Mouse (Mus musculus): Measurements from ENCODE around the gene Traip. TPM values are rescaled to one million over a fixed set of nuclear protein-coding genes. Genes with fewer than 3 reads are reported as not detected.
"Not testable (repeated sequence)": the region's sequence is repeated elsewhere in the genome, so short reads cannot be mapped to it uniquely, and the experiment has no call there.

Gene Traip
- polyA plus RNA-seq, 1 experiment from 2014 or later = 17.0 TPM

DNA sequence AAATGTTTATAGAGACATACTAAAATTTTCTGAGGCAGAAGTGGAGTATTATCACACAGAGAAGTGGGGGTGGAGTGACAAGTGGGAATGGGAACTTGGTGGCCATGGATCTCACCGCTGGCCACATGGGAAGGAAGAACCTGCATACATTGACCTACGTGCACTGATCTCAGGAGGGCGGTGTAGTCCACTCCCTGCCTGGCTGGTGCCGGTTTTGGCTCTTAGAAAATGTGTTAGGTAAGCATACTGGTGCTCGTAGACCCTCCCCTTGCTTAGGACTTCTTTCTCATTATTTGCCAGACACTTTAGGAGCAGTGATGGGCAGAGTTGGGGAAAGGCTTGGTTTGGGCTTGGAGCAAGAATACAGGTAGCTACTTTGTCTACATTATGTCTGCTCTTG is 58.1 kb downstream of the Traip start:
- no peaks in the 10 kb centered on the region for H3K27me3 ChIP-seq (replicated peaks; ENCODE audit: control insufficient read depth, insufficient read depth, low read length)
- H3K36me3 ChIP-seq (ENCODE audit: control insufficient read depth, insufficient read depth, low read length) = 0 out of 2 replicates have a peak, but pooled peaks cover 3% of the 10 kb centered on the region
- no peak overlapping the region; the same call in 1 of the 2 replicates for H3K27ac ChIP-seq (ENCODE audit: low read length)
- H3K4me3 ChIP-seq (ENCODE audit: low read length) = no peak overlapping the region
- H3K9ac ChIP-seq (ENCODE audit: low read depth, low read length) = no peak overlapping the region
- peaks cover 20% of the 10 kb centered on the region for H3K4me1 ChIP-seq (ENCODE audit: control insufficient read depth, insufficient read depth, low read length)
- no peak overlapping the region for H3K4me2 ChIP-seq (ENCODE audit: low read depth, low read length)
- WGBS = 84% methylated on average over 5 of the region's 5 CpGs
- H3K9me3 ChIP-seq (ENCODE audit: control insufficient read depth, low read length) = no peaks in the 10 kb centered on the region
- no peak for ATAC-seq

DNA sequence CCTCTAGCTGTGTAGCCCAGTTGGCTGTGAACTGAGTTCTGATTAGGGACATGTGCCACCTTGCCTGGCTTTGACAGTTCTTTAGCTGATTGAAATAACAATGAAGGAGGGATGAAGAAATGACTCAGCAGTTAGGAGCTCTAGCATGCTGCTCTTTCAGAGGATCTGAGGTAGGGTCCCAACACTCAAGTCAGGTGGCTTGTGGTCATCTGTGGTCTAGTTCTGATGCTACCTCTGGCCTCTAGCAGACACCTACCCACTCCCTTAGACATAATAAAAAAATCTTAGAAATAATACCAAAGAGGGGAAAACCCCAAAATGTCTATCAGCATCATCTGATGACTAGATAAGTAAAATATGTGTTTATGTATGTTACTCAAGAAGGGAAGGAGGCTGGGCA is 60.4 kb downstream of the Traip start:
- Histone ChIP-seq H3K27me3 (replicated peaks; ENCODE audit: control insufficient read depth, insufficient read depth, low read length) (no peaks in the 10 kb centered on the region), H3K27ac (ENCODE audit: low read length) (no peak overlapping the region), H3K4me3 (ENCODE audit: low read length) (no peak overlapping the region), H3K9me3 (ENCODE audit: control insufficient read depth, low read length) (no peaks in the 10 kb centered on the region), H3K36me3 (ENCODE audit: control insufficient read depth, insufficient read depth, low read length) (0 out of 2 replicates have a peak, but pooled peaks cover 3% of the 10 kb centered on the region), H3K4me1 (ENCODE audit: control insufficient read depth, insufficient read depth, low read length) (0 out of 2 replicates have a peak, but pooled peaks cover 5% of the 10 kb centered on the region), H3K9ac (ENCODE audit: low read depth, low read length) (no peak overlapping the region), H3K4me2 (ENCODE audit: low read depth, low read length) (no peak overlapping the region)
- no peak for ATAC-seq

DNA sequence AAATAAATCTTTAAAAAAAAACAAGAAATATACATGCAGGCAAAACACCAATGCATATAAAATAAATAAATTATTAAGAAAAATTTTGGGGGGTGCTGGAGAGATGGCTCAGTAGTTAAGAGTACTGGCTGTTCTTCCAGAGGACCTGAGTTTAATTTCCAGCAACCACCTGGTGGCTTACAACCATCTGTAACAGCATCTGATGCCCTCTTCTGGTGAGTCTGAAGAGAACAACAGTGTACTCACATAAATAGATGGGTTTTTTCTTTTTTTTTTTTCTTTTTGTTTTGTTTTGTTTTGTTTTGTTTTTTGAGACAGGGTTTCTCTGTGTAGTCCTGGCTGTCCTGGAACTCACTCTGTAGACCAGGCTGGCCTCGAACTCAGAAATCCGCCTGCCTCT is 63.6 kb downstream of the Traip start:
- not testable (repeated sequence) for ATAC-seq; H3K27ac ChIP-seq (ENCODE audit: low read length); H3K27me3 ChIP-seq (replicated peaks; ENCODE audit: control insufficient read depth, insufficient read depth, low read length); H3K9me3 ChIP-seq (ENCODE audit: control insufficient read depth, low read length); H3K4me1 ChIP-seq (ENCODE audit: control insufficient read depth, insufficient read depth, low read length); H3K4me2 ChIP-seq (ENCODE audit: low read depth, low read length); H3K9ac ChIP-seq (ENCODE audit: low read depth, low read length); H3K4me3 ChIP-seq (ENCODE audit: low read length); H3K36me3 ChIP-seq (ENCODE audit: control insufficient read depth, insufficient read depth, low read length)
- WGBS = 94% methylated on average over 2 of the region's 2 CpGs

DNA sequence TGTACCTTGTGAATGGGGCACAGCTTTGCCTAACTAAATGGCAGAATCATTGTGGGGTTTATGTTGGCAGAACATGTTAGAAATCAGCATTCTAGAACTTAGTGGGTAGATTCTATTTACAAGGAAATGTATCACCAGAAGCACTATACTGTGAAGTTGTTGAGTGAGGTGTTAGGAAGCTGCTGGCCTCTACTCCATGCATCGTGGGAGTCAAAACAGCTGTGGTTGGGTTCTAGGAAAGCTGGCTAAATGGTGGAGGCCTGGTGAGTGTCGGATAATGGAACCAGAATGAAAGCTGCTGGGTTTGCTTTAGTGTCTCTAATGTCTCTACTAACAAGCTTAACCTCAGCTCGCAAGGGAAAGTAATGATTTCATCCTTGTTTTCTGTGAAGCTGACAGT is 67.2 kb downstream of the Traip start:
- 83% methylated on average over 3 of the region's 3 CpGs for WGBS
- ATAC-seq = no peak
- no peaks in the 10 kb centered on the region for H3K4me1 ChIP-seq (ENCODE audit: control insufficient read depth, insufficient read depth, low read length)
- no peaks in the 10 kb centered on the region for H3K9me3 ChIP-seq (ENCODE audit: control insufficient read depth, low read length)
- H3K9ac ChIP-seq (ENCODE audit: low read depth, low read length) = no peak overlapping the region
- H3K36me3 ChIP-seq (ENCODE audit: control insufficient read depth, insufficient read depth, low read length) = 0 out of 2 replicates have a peak, but pooled peaks cover 3% of the 10 kb centered on the region
- H3K27ac ChIP-seq (ENCODE audit: low read length) = no peak overlapping the region
- no peak overlapping the region for H3K4me2 ChIP-seq (ENCODE audit: low read depth, low read length)
- no peaks in the 10 kb centered on the region for H3K27me3 ChIP-seq (replicated peaks; ENCODE audit: control insufficient read depth, insufficient read depth, low read length)
- H3K4me3 ChIP-seq (ENCODE audit: low read length) = no peak overlapping the region

DNA sequence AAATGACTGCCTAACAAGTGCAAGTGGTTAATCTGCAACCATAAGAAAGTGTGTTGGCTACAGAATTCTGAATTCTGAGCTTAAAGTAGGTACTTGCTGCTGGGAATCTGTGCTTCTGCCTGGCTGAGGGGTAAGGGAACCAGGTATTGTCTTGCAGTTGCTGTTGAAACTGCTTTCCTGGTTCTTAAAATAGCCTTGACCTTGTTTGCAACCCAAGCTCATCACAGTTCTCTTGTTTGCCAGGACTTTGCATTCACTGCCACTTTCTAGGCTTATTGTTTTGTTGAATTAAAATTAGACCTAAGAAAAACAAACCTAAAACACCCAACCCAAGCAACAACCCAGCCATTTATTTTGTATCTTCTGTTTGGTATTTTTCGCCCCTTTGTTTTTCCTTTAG is 70.8 kb downstream of the Traip start:
- no peak overlapping the region for H3K9ac ChIP-seq (ENCODE audit: low read depth, low read length)
- H3K4me1 ChIP-seq (ENCODE audit: control insufficient read depth, insufficient read depth, low read length) = no peaks in the 10 kb centered on the region
- 78% methylated on average over 1 of the region's 1 CpGs for WGBS
- no peak overlapping the region for H3K4me3 ChIP-seq (ENCODE audit: low read length)
- peaks cover 5% of the 10 kb centered on the region for H3K36me3 ChIP-seq (ENCODE audit: control insufficient read depth, insufficient read depth, low read length)
- no peak overlapping the region for H3K27ac ChIP-seq (ENCODE audit: low read length)
- H3K4me2 ChIP-seq (ENCODE audit: low read depth, low read length) = no peak overlapping the region
- no peaks in the 10 kb centered on the region for H3K9me3 ChIP-seq (ENCODE audit: control insufficient read depth, low read length)
- H3K27me3 ChIP-seq (replicated peaks; ENCODE audit: control insufficient read depth, insufficient read depth, low read length) = no peaks in the 10 kb centered on the region
- no peak for ATAC-seq

Other genes starting within 250 kb of the Traip start
- 5.7 and 8.3 TPM in 2 replicates for gene Sema3f, start 239.7 kb upstream of the Traip start, polyA plus RNA-seq (2015; fragmentation: Nextera tagmentation; extraction: Ambion mirVana)
- 127 and 145 TPM in 2 replicates for gene Rbm5, start 179.1 kb upstream of the Traip start, polyA plus RNA-seq (2015; fragmentation: Nextera tagmentation; extraction: Ambion mirVana)
- 48.6 and 55.4 TPM in 2 replicates for gene Rbm6, start 76.9 kb upstream of the Traip start, polyA plus RNA-seq (2015; fragmentation: Nextera tagmentation; extraction: Ambion mirVana)
- gene Mon1a, start 62.0 kb upstream of the Traip start, polyA plus RNA-seq (2015; fragmentation: Nextera tagmentation; extraction: Ambion mirVana) = 22.5 and 23.8 TPM in 2 replicates
- 13.3 and 16.9 TPM in 2 replicates for gene Mst1r, start 43.3 kb upstream of the Traip start, polyA plus RNA-seq (2015; fragmentation: Nextera tagmentation; extraction: Ambion mirVana)
- not detected in 2 replicates for gene Actl11, start 21.7 kb upstream of the Traip start, polyA plus RNA-seq (2015; fragmentation: Nextera tagmentation; extraction: Ambion mirVana)
- 1.3 and 1.7 TPM in 2 replicates for gene Camkv, start 14.5 kb upstream of the Traip start, polyA plus RNA-seq (2015; fragmentation: Nextera tagmentation; extraction: Ambion mirVana)
- 32.8 and 35.5 TPM in 2 replicates for gene Uba7, start 25.4 kb downstream of the Traip start, polyA plus RNA-seq (2015; fragmentation: Nextera tagmentation; extraction: Ambion mirVana)
- gene Gm20661, start 32.9 kb downstream of the Traip start, polyA plus RNA-seq (2015; fragmentation: Nextera tagmentation; extraction: Ambion mirVana) = 4.5 and 5.0 TPM in 2 replicates
- gene Inka1, start 35.7 kb downstream of the Traip start, polyA plus RNA-seq (2015; fragmentation: Nextera tagmentation; extraction: Ambion mirVana) = 34.0 and 35.8 TPM in 2 replicates
- gene Cdhr4, start 42.4 kb downstream of the Traip start, polyA plus RNA-seq (2015; fragmentation: Nextera tagmentation; extraction: Ambion mirVana) = 9.0 and 9.6 TPM in 2 replicates
- 0.07 and 0.54 TPM in 2 replicates for gene Gm20662, start 46.2 kb downstream of the Traip start, polyA plus RNA-seq (2015; fragmentation: Nextera tagmentation; extraction: Ambion mirVana)
- gene Ip6k1, start 52.4 kb downstream of the Traip start, polyA plus RNA-seq (2015; fragmentation: Nextera tagmentation; extraction: Ambion mirVana) = 37.1 and 40.5 TPM in 2 replicates
- 105 and 115 TPM in 2 replicates for gene Gmppb, start 99.1 kb downstream of the Traip start, polyA plus RNA-seq (2015; fragmentation: Nextera tagmentation; extraction: Ambion mirVana)
- 3.2 and 4.2 TPM in 2 replicates for gene Amigo3, start 103.0 kb downstream of the Traip start, polyA plus RNA-seq (2015; fragmentation: Nextera tagmentation; extraction: Ambion mirVana)
- gene Mst1, start 130.3 kb downstream of the Traip start, polyA plus RNA-seq (2015; fragmentation: Nextera tagmentation; extraction: Ambion mirVana) = 1.8 and 2.0 TPM in 2 replicates
- gene Rnf123, start 133.2 kb downstream of the Traip start, polyA plus RNA-seq (2015; fragmentation: Nextera tagmentation; extraction: Ambion mirVana) = 20.3 and 22.3 TPM in 2 replicates
- gene Apeh, start 144.5 kb downstream of the Traip start, polyA plus RNA-seq (2015; fragmentation: Nextera tagmentation; extraction: Ambion mirVana) = 105 and 109 TPM in 2 replicates
- gene Bsn, start 240.2 kb downstream of the Traip start, polyA plus RNA-seq (2015; fragmentation: Nextera tagmentation; extraction: Ambion mirVana) = 5.4 TPM in 2 replicates

Measured in intestine, embryonic 16.5 days (tissue).